Mouse (Mus musculus) heart, embryonic 11.5 days (tissue): ENCODE measurements around the gene Qsox1. TPM values are rescaled to one million over a fixed set of nuclear protein-coding genes. Genes with fewer than 3 reads are reported as not detected.

ENCODE experiments used
- ATAC-seq: fragments of 200-750 bp; cut with Nextera tagmentation; replicated peaks from 2 replicates; pipeline ENCODE4 v1.8.0; 2017; ENCODE audit warnings: moderate library complexity; ENCODE audit not compliant: insufficient number of reproducible peaks, low FRiP score, low TSS enrichment
- H3K27ac ChIP-seq: fragments of 300-500 bp; sonication (generic); 2 replicates; pipeline ENCODE4 v1.5.1; 2014; ENCODE audit warnings: mild to moderate bottlenecking, low read depth, low read length
- H3K27me3 ChIP-seq: fragments of 300-500 bp; sonication (generic); 2 replicates; pipeline ENCODE4 v1.6.1; 2014; ENCODE audit warnings: mild to moderate bottlenecking, low read length, mixed read lengths; ENCODE audit not compliant: control insufficient read depth, insufficient read depth
- H3K36me3 ChIP-seq: fragments of 300-500 bp; sonication (generic); 2 replicates; pipeline ENCODE4 v1.6.1; 2014; ENCODE audit warnings: mild to moderate bottlenecking, low read length, moderate library complexity, mixed read lengths; ENCODE audit not compliant: control insufficient read depth, insufficient read depth
- H3K4me1 ChIP-seq: fragments of 300-500 bp; sonication (generic); 2 replicates; pipeline ENCODE4 v1.6.1; 2014; ENCODE audit warnings: low read length; ENCODE audit not compliant: control insufficient read depth, insufficient read depth
- H3K4me2 ChIP-seq: fragments of 300-500 bp; sonication (generic); 2 replicates; pipeline ENCODE4 v1.6.1; 2014; ENCODE audit warnings: mild to moderate bottlenecking, moderate library complexity
- H3K4me3 ChIP-seq: fragments of 300-500 bp; sonication (generic); 2 replicates; pipeline ENCODE4 v1.5.1; 2014; ENCODE audit warnings: low read depth, low read length
- H3K9ac ChIP-seq: fragments of 300-500 bp; sonication (generic); 2 replicates; pipeline ENCODE4 v1.6.1; 2014; ENCODE audit warnings: mild to moderate bottlenecking, low read depth, low read length, moderate library complexity
- H3K9me3 ChIP-seq: fragments of 300-500 bp; sonication (generic); replicated peaks from 2 replicates; pipeline ENCODE4 v1.6.1; 2016; ENCODE audit warnings: low read length; ENCODE audit not compliant: control insufficient read depth
- WGBS: fragments of 180-500 bp; shearing (Covaris S2); extraction: QIAGEN DNeasy Blood & Tissue Kit; methylation state at CpG from one replicate; pipeline ENCODE4 v1.1.7; 2014; ENCODE audit not compliant: insufficient replicate concordance; 5-methylcytosine and 5-hydroxymethylcytosine counted together
- polyA plus RNA-seq: library from polyadenylated mRNA; unstranded; fragments of >200 nt; fragmentation: Nextera tagmentation; extraction: Ambion mirVana; gene quantifications from 2 replicates; pipeline ENCODE4 v1.2.1, GENCODE M21; 2014

Gene Qsox1
- polyA plus RNA-seq, 1 experiment from 2014 or later, result 12.1 TPM

DNA sequence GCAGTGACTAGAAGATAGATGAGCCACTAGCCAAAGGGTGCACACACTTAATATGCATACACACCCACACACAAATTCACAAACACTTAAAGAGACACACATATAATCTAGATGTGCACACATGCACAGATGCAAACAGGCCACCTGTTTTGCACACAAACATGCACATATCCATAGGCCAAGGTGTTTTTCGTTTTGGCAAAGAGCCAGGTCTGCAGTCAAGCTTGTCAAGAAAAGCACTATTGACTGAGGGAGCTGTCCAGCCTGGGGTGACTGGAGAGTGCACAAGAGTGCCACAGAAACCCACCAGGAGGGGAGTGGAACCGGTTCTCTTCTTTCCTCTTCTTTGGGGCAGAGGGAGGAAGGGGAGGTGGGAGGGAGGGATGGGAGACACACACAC, 81.5 kb downstream of the Qsox1 start:
- peaks cover 84% of the 10 kb centered on the region for H3K27me3 ChIP-seq
- H3K27ac ChIP-seq, result no peak overlapping the region
- ATAC-seq, result no peak
- H3K9me3 ChIP-seq, result no peaks in the 10 kb centered on the region
- no peak overlapping the region for H3K4me2 ChIP-seq
- no peak overlapping the region for H3K4me3 ChIP-seq
- WGBS, result 3% methylated on average over 2 of the region's 2 CpGs
- no peak overlapping the region for H3K9ac ChIP-seq
- H3K4me1 ChIP-seq, result no peaks in the 10 kb centered on the region
- no peaks in the 10 kb centered on the region for H3K36me3 ChIP-seq

DNA sequence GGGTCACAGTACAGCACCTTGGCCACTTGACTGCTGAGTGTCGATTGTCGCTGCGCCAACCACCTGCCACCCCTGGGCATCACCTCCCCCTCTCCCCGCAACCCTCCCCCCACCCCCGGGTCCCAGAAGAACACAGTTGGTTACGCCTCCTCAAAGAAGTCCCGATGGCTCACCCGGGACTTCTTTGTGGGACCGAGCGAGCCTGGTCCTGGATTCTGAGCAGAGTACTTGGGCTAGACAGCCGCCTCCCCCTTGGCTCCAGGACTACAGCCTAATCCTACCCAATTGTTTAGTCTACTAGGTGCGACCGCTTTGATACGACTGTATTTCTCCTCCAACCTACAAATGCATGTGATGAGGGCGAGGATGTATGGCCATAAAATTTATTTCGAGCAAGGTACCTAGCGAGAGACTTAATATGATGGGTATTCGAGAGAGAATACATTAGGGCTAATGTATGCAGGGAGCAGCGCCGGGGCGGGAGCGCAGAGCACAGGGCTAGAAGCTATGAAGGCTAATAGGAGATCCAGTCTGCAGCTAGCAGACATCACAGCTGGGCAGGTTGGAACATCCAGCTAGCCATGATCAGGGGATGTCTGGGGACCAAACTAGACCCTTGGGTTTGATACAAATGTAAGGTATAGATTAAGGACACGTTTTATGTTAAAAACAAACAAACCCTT, 83.4 kb downstream of the Qsox1 start:
- no peak for ATAC-seq
- H3K4me1 ChIP-seq, result no peaks in the 10 kb centered on the region
- no peaks in the 10 kb centered on the region for H3K9me3 ChIP-seq
- H3K4me2 ChIP-seq, result no peak overlapping the region
- H3K36me3 ChIP-seq, result no peaks in the 10 kb centered on the region
- H3K9ac ChIP-seq, result no peak overlapping the region
- H3K27me3 ChIP-seq, result peaks cover 73% of the 10 kb centered on the region
- no peak overlapping the region for H3K27ac ChIP-seq
- WGBS, result 6% methylated on average over 23 of the region's 23 CpGs
- no peak overlapping the region for H3K4me3 ChIP-seq

DNA sequence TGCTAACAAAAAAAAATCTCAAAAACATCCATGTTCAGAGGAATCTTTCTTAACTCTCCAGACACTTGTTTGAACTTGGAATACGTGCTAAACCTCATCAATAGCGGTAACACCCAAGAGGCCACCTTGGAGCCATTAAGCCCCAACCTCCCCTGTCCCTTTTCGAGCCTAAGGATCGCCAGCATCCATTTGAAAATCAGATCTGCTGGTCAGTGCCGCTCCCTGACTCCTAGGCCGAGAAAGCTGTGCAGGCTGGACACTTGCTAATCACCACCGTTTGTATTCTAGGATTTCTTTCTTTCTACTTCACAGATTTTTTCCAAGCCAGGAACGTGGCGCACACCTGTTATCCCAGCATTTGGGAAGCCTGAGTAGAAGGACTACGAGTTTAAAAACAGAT, 84.9 kb downstream of the Qsox1 start:
- H3K9ac ChIP-seq, result no peak overlapping the region
- H3K27ac ChIP-seq, result no peak overlapping the region
- no peaks in the 10 kb centered on the region for H3K36me3 ChIP-seq
- no peaks in the 10 kb centered on the region for H3K9me3 ChIP-seq
- ATAC-seq, result no peak
- no peak overlapping the region for H3K4me3 ChIP-seq
- H3K4me2 ChIP-seq, result no peak overlapping the region
- 35% methylated on average over 10 of the region's 10 CpGs for WGBS
- no peaks in the 10 kb centered on the region for H3K4me1 ChIP-seq
- H3K27me3 ChIP-seq, result peaks cover 74% of the 10 kb centered on the region

Other genes with a start within 250 kb of the Qsox1 start
- not detected in 2 replicates for gene Lhx4, start 61.2 kb downstream of the Qsox1 start, polyA plus RNA-seq
- 5.3 and 8.5 TPM in 2 replicates for gene Cep350, start 160.4 kb upstream of the Qsox1 start, polyA plus RNA-seq
- 103 and 105 TPM in 2 replicates for gene Tor1aip2, start 222.5 kb upstream of the Qsox1 start, polyA plus RNA-seq
- 30.5 and 37.6 TPM in 2 replicates for gene Tor1aip1, start 223.6 kb upstream of the Qsox1 start, polyA plus RNA-seq